Comparison of ENCODE assay signal across 9 mouse cellular contexts in genomic region chr13:48998591-48998990, GRCm38 (mm10). TPM values are rescaled to one million over a fixed set of nuclear protein-coding genes. Genes with fewer than 3 reads are reported as not detected.
A peak's percentile ranks its signal among the peaks of the same experiment; 100 is the strongest.
DNase-seq lines count a peak whose midpoint lies in the region; ATAC-seq and TF ChIP-seq lines count a peak whose summit lies in the region.
"Had no signal": no experiment of that assay in that cellular context is flagged by ENCODE, and none has a peak within 500 bp of the region (broad histone marks: within the 10 kb centered on the region; RNA-seq: fewer than 3 reads in every experiment).

No protein-coding gene starts in this region.

- peak; percentile 82 for DNase-seq in 3T3-L1 (ENCODE audit: low read depth, low spot score)
- peak; percentile 16 for DNase-seq in G1E (ENCODE audit: low spot score)
- peak; percentile 64 for DNase-seq in cerebellum, adult 11 months
- peak; percentile 69 for DNase-seq in forebrain, postnatal 0 days
- peak; percentile 81 for DNase-seq in kidney, adult 9 months
- DNase-seq in limb, embryonic 11.5 days (ENCODE audit: low spot score): peak; percentile 77
- peak; percentile 69 for DNase-seq in thymus, postnatal 25 days

- ATAC-seq in G1E (ENCODE audit: extremely low read depth, insufficient number of reproducible peaks, low FRiP score, poor library complexity, severe bottlenecking): peak; percentile 34; the same call in 1 of the 2 replicates
- ATAC-seq in forebrain, postnatal 0 days: no peak
- no peak for ATAC-seq in limb, embryonic 11.5 days (ENCODE audit: insufficient number of reproducible peaks, low FRiP score, low TSS enrichment, low read depth)

- TF ChIP-seq CTCF in G1E (IDR thresholded peaks at IDR 0.05; ENCODE audit: low read depth, low read length): 0 out of 2 replicates have a peak, but pooled peaks have one; percentile 6
- TF ChIP-seq CTCF in forebrain, postnatal 0 days (IDR thresholded peaks at IDR 0.05; ENCODE audit: low read depth): peak; percentile 68
- peak; percentile 44; the same call in 1 of the 2 replicates for TF ChIP-seq CTCF in olfactory bulb, adult 2 months (IDR thresholded peaks at IDR 0.05; ENCODE audit: insufficient read depth, low read depth, low read length)

- no peak for TF ChIP-seq POLR2A in olfactory bulb, adult 2 months (IDR thresholded peaks at IDR 0.05; ENCODE audit: insufficient read depth, low read depth, low read length)

- peaks cover 24% of the 10 kb centered on the region for H3K27me3 ChIP-seq in G1E (ENCODE audit: insufficient read depth, low read length)
- H3K27me3 ChIP-seq in forebrain, postnatal 0 days (ENCODE audit: insufficient read depth, low read length): no peaks in the 10 kb centered on the region
- no peaks in the 10 kb centered on the region for H3K27me3 ChIP-seq in limb, embryonic 11.5 days (ENCODE audit: control insufficient read depth, insufficient read depth, low read length)
- H3K27me3 ChIP-seq: neural tube, embryonic 12.5 days had no signal

- no peak overlapping the region for H3K9ac ChIP-seq in forebrain, postnatal 0 days
- no peak overlapping the region for H3K9ac ChIP-seq in limb, embryonic 11.5 days (ENCODE audit: low read length)
- H3K9ac ChIP-seq: neural tube, embryonic 12.5 days had no signal

- H3K9me3 ChIP-seq in G1E (replicated peaks): no peaks in the 10 kb centered on the region
- no peaks in the 10 kb centered on the region for H3K9me3 ChIP-seq in forebrain, postnatal 0 days (ENCODE audit: low read length)
- no peaks in the 10 kb centered on the region for H3K9me3 ChIP-seq in limb, embryonic 11.5 days (ENCODE audit: control insufficient read depth, low read length)
- H3K9me3 ChIP-seq: neural tube, embryonic 12.5 days had no signal

- 18% methylated on average over 6 of the region's 6 CpGs for WGBS in forebrain, postnatal 0 days
- WGBS in limb, embryonic 11.5 days: 7% methylated on average over 6 of the region's 6 CpGs
- 21% methylated on average over 6 of the region's 6 CpGs for WGBS in olfactory bulb, adult 2 months

- no peak overlapping the region for H3K4me2 ChIP-seq in forebrain, postnatal 0 days (ENCODE audit: low read depth)
- no peak overlapping the region for H3K4me2 ChIP-seq in limb, embryonic 11.5 days (ENCODE audit: low read depth, severe bottlenecking)
- H3K4me2 ChIP-seq: neural tube, embryonic 12.5 days had no signal

- H3K4me3 ChIP-seq in G1E (ENCODE audit: low read depth, low read length): no peak overlapping the region
- no peak overlapping the region for H3K4me3 ChIP-seq in forebrain, postnatal 0 days (ENCODE audit: low read depth, low read length)
- H3K4me3 ChIP-seq in limb, embryonic 11.5 days (ENCODE audit: low read depth, low read length): no peak overlapping the region
- H3K4me3 ChIP-seq in olfactory bulb, adult 2 months (ENCODE audit: insufficient read depth, low read depth, low read length): no peak overlapping the region
- H3K4me3 ChIP-seq: neural tube, embryonic 12.5 days had no signal

- no peaks in the 10 kb centered on the region for H3K4me1 ChIP-seq in G1E (ENCODE audit: insufficient read depth, low read depth, low read length)
- H3K4me1 ChIP-seq in forebrain, postnatal 0 days (ENCODE audit: insufficient read depth): peaks cover 5% of the 10 kb centered on the region; the same call in 1 of the 2 replicates
- H3K4me1 ChIP-seq in limb, embryonic 11.5 days (ENCODE audit: control insufficient read depth, insufficient read depth, low read length): peaks cover 4% of the 10 kb centered on the region; the same call in 1 of the 2 replicates
- no peaks in the 10 kb centered on the region for H3K4me1 ChIP-seq in olfactory bulb, adult 2 months (ENCODE audit: control insufficient read depth, insufficient read depth, low read length)
- H3K4me1 ChIP-seq: neural tube, embryonic 12.5 days had no signal

- no peak overlapping the region for H3K27ac ChIP-seq in forebrain, postnatal 0 days (ENCODE audit: low read depth, low read length)
- no peak overlapping the region for H3K27ac ChIP-seq in limb, embryonic 11.5 days (replicated peaks; ENCODE audit: low read depth, low read length)
- H3K27ac ChIP-seq in olfactory bulb, adult 2 months (ENCODE audit: insufficient read depth, low read depth, low read length): no peak overlapping the region
- H3K27ac ChIP-seq: neural tube, embryonic 12.5 days had no signal

- H3K36me3 ChIP-seq in G1E (replicated peaks): no peaks in the 10 kb centered on the region
- no peaks in the 10 kb centered on the region for H3K36me3 ChIP-seq in forebrain, postnatal 0 days (ENCODE audit: insufficient read depth)
- H3K36me3 ChIP-seq in limb, embryonic 11.5 days (ENCODE audit: control insufficient read depth, insufficient read depth, low read length): no peaks in the 10 kb centered on the region
- H3K36me3 ChIP-seq: neural tube, embryonic 12.5 days had no signal

RNA-seq across cellular contexts. Expression of gene Fam120a, which starts 30.8 kb away (rescaled TPM):
- total RNA-seq in G1E (2014; fragmentation: Nextera tagmentation): 260 and 279 TPM in 2 replicates
- total RNA-seq in G1E (2017): 102 and 113 TPM in 2 replicates
- 186 and 200 TPM in 2 replicates for polyA plus RNA-seq in G1E (2012)
- 45.2 and 59.0 TPM in 2 replicates for total RNA-seq in forebrain, postnatal 0 days (2014; rRNA removed)
- polyA plus RNA-seq in forebrain, postnatal 0 days (2015; fragmentation: Nextera tagmentation; extraction: Ambion mirVana): 7.1 and 9.5 TPM in 2 replicates
- polyA plus RNA-seq in limb, embryonic 11.5 days (2014; fragmentation: Nextera tagmentation; extraction: Ambion mirVana): 20.2 and 22.7 TPM in 2 replicates
- 79.3 TPM in 1 of 2 replicates, not detected in the other for polyA plus RNA-seq in olfactory bulb, adult 2 months (2012; ENCODE audit: insufficient read depth, insufficient read length, low replicate concordance, missing spikeins)

Comparison
In these comparisons a context has a peak if more than half of its experiments do, and no peak if none do; other contexts are left out.
1. DNase-seq: peak in every context shown above with its lines; median percentile 82 in 3T3-L1; 81 in kidney, adult 9 months; 77 in limb, embryonic 11.5 days; 69 in forebrain, postnatal 0 days; 69 in thymus, postnatal 25 days; 64 in cerebellum, adult 11 months; 16 in G1E.
2. CTCF ChIP-seq: peak in every context shown above with its lines; median percentile 68 in forebrain, postnatal 0 days; 44 in olfactory bulb, adult 2 months; 6 in G1E.